Mouse (Mus musculus) heart, embryonic 16.5 days (tissue): ENCODE data around the gene Olig2. TPM values are rescaled to one million over a fixed set of nuclear protein-coding genes. Genes with fewer than 3 reads are reported as not detected.

Source experiments
- ATAC-seq: fragments of 200-750 bp; cut with Nextera tagmentation; replicated peaks from 2 replicates; pipeline ENCODE4 v1.8.0; 2017; ENCODE audit warnings: moderate number of reproducible peaks; ENCODE audit not compliant: insufficient read depth, low FRiP score; ENCODE audit errors: extremely low read depth
- H3K27ac ChIP-seq: fragments of 300-500 bp; sonication (generic); 2 replicates; pipeline ENCODE4 v1.5.1; 2014; ENCODE audit warnings: mild to moderate bottlenecking, low read length, control low read depth, moderate library complexity
- H3K27me3 ChIP-seq: fragments of 300-500 bp; sonication (generic); 2 replicates; pipeline ENCODE4 v1.6.1; 2014; ENCODE audit warnings: low read length, mixed read lengths; ENCODE audit not compliant: control insufficient read depth, insufficient read depth
- H3K36me3 ChIP-seq: fragments of 300-500 bp; sonication (generic); 2 replicates; pipeline ENCODE4 v1.6.1; 2014; ENCODE audit not compliant: control insufficient read depth, insufficient read depth
- H3K4me1 ChIP-seq: fragments of 300-500 bp; sonication (generic); 2 replicates; pipeline ENCODE4 v1.6.1; 2014; ENCODE audit warnings: low read length, mixed read lengths; ENCODE audit not compliant: control insufficient read depth, insufficient read depth
- H3K4me2 ChIP-seq: fragments of 300-500 bp; sonication (generic); 2 replicates; pipeline ENCODE4 v1.6.1; 2014; ENCODE audit warnings: low read depth, mild to moderate bottlenecking, control low read depth, low read length
- H3K4me3 ChIP-seq: fragments of 300-500 bp; sonication (generic); 2 replicates; pipeline ENCODE4 v1.5.1; 2014; ENCODE audit warnings: mild to moderate bottlenecking, control low read depth, low read length
- H3K9ac ChIP-seq: fragments of 300-500 bp; sonication (generic); 2 replicates; pipeline ENCODE4 v1.6.1; 2014; ENCODE audit warnings: low read length, control low read depth
- H3K9me3 ChIP-seq: fragments of 300-500 bp; sonication (generic); replicated peaks from 2 replicates; pipeline ENCODE4 v1.6.1; 2016; ENCODE audit warnings: low read length; ENCODE audit not compliant: control insufficient read depth
- WGBS: fragments of 180-500 bp; shearing (Covaris S2); extraction: QIAGEN DNeasy Blood & Tissue Kit; methylation state at CpG from one replicate; pipeline ENCODE4 v1.1.7; 2014; 5-methylcytosine and 5-hydroxymethylcytosine counted together
- polyA plus RNA-seq: library from polyadenylated mRNA; unstranded; fragments of >200 nt; fragmentation: Nextera tagmentation; extraction: Ambion mirVana; gene quantifications from 2 replicates; pipeline ENCODE4 v1.2.1, GENCODE M21; 2015

Gene Olig2
- polyA plus RNA-seq, 1 experiment from 2014 or later, result not detected

DNA sequence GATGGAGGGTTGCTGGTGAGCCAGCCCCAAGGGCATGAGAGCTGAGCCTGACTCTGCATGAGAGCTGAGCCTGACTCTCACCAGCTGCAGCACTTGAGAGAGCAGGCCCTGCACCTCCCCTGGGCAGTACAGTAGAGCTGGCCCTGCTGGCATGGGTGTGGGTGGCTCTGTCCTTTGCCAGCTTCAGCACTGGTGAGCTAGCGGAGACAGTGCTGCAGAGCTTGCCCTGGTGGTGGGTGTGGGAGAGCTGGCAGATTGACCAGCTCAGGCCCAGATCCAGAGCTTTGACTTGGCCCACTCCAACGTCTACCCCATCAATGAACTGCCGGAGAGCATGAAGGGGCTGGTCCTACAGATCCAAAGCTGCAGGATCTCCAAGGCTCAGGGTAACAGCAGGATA is 22.3 kb upstream of the Olig2 start:
- no peak overlapping the region for H3K4me3 ChIP-seq
- ATAC-seq, result no peak
- H3K4me2 ChIP-seq, result no peak overlapping the region
- no peaks in the 10 kb centered on the region for H3K4me1 ChIP-seq
- H3K9ac ChIP-seq, result no peak overlapping the region
- H3K9me3 ChIP-seq, result no peaks in the 10 kb centered on the region
- H3K27ac ChIP-seq, result no peak overlapping the region
- H3K36me3 ChIP-seq, result no peaks in the 10 kb centered on the region
- 0 out of 2 replicates have a peak, but pooled peaks cover 2% of the 10 kb centered on the region for H3K27me3 ChIP-seq
- WGBS, result 80% methylated on average over 3 of the region's 3 CpGs

DNA sequence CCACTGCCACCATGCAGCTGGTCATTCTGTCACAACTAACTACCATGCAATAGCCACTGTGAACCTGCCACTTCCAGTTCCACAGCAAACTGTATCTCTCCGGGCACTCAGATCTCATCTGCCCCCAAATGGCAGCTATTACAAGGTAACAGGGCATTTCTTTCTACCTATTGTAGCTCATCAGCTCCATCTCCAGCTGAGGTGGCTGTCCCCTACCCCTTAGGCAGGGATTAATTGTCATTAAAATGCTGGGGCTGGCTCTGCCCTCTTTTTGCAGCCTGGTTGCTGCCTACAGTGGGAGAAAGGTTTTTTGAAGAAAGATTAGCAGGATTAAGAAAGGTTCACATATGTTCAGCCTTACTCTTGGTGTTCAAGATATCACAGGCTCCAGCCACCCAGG is 18.9 kb upstream of the Olig2 start:
- Histone ChIP-seq H3K27me3 (peaks cover 8% of the 10 kb centered on the region), H3K4me2 (no peak overlapping the region), H3K36me3 (no peaks in the 10 kb centered on the region), H3K9ac (no peak overlapping the region), H3K27ac (no peak overlapping the region), H3K4me3 (no peak overlapping the region), H3K9me3 (no peaks in the 10 kb centered on the region), H3K4me1 (no peaks in the 10 kb centered on the region)
- no peak for ATAC-seq
- WGBS, result 73% methylated on average over 1 of the region's 1 CpGs

DNA sequence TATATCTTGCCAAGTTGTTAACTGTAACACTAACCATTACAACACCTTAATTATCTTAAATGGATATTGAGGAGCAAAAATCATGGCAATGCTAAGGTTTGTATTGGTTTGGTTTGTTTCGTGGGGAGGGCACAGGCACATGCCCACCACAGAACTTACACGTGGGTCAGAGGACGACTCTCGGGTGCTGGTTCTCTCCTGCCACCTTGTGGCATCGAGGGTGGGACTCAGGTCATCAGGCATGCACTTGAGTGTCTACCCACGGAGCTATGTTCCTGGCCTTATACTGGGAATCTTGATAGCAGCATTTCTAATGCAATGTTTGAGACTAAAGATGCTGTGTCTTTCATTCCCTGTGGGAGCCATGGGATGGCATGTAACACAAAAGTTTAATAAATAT is 8.2 kb upstream of the Olig2 start:
- WGBS, result 36% methylated on average over 6 of the region's 6 CpGs
- peaks cover 61% of the 10 kb centered on the region for H3K27me3 ChIP-seq
- no peaks in the 10 kb centered on the region for H3K36me3 ChIP-seq
- peaks cover 4% of the 10 kb centered on the region for H3K9me3 ChIP-seq
- no peak overlapping the region for H3K4me2 ChIP-seq
- H3K27ac ChIP-seq, result no peak overlapping the region
- no peaks in the 10 kb centered on the region for H3K4me1 ChIP-seq
- no peak overlapping the region for H3K4me3 ChIP-seq
- H3K9ac ChIP-seq, result no peak overlapping the region
- ATAC-seq, result no peak

- H3K9me3 ChIP-seq, result peaks cover 4% of the 10 kb centered on the region
- WGBS, result 65% methylated on average over 6 of the region's 6 CpGs
- no peaks in the 10 kb centered on the region for H3K36me3 ChIP-seq
- H3K4me3 ChIP-seq, result no peak overlapping the region
- no peak overlapping the region for H3K4me2 ChIP-seq
- H3K9ac ChIP-seq, result no peak overlapping the region
- peaks cover 5% of the 10 kb centered on the region; the same call in 1 of the 2 replicates for H3K4me1 ChIP-seq
- no peak for ATAC-seq
- H3K27ac ChIP-seq, result no peak overlapping the region
- peaks cover 69% of the 10 kb centered on the region for H3K27me3 ChIP-seq
These were observed 7.3 kb upstream of the Olig2 start for GRCm38 (mm10) chr16:91217948-91218347.

DNA sequence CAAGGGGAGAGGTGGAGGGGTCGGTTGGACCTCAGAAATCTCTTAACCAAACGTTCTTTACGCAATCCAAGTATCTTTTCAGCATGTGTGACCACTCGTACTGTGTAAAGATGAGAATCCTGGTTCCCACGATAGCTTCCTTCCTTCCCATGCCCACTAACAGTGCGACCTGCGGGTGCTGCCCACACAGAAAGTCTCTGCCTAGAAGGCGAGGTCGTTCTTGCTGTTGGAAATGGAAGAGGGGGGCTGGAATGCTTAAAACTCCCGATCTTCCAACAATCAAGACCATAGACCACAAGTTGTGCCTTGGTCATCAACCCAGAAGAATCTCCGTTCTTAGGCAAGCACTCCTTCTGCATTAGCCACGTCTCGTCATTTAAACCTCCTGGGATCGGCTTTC is 6.0 kb upstream of the Olig2 start:
- ATAC-seq, result no peak
- H3K9me3 ChIP-seq, result peaks cover 4% of the 10 kb centered on the region
- H3K9ac ChIP-seq, result no peak overlapping the region
- H3K27me3 ChIP-seq, result peaks cover 82% of the 10 kb centered on the region
- WGBS, result 16% methylated on average over 14 of the region's 14 CpGs
- no peak overlapping the region for H3K4me3 ChIP-seq
- H3K4me2 ChIP-seq, result no peak overlapping the region
- H3K27ac ChIP-seq, result no peak overlapping the region
- H3K4me1 ChIP-seq, result peaks cover 5% of the 10 kb centered on the region; the same call in 1 of the 2 replicates
- no peaks in the 10 kb centered on the region for H3K36me3 ChIP-seq

DNA sequence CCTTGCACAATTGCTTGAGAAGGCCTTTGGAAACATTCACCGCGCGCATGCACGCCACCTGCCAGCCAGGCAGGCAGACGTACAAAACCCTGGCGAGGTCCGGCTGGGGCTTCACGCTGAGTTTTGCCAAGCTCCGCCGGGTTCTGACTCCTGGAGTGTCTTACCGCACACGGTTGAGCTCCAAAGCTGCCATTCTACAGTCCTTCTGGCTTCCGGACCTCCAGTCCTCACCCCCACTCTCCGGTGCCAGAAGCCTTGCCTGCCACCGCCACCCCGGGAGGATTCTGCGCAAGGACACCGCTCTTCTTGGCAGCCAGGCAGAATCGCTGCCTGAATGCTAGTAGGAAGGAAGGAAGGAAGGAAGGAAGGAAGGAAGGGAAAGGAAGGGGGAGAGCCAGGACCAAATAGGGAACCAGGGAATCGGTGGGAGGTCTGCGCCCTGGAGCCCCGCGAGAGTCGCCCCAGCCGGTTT is 3.0 kb upstream of the Olig2 start:
- under 1% methylated on average over 25 of the region's 25 CpGs for WGBS
- Histone ChIP-seq H3K27me3 (peaks cover 98% of the 10 kb centered on the region), H3K9me3 (peaks cover 4% of the 10 kb centered on the region), H3K4me1 (peaks cover 16% of the 10 kb centered on the region), H3K9ac (no peak overlapping the region), H3K4me2 (peak overlapping the region; percentile 11; the same call in 1 of the 2 replicates), H3K36me3 (no peaks in the 10 kb centered on the region), H3K27ac (no peak overlapping the region), H3K4me3 (peak overlapping the region; percentile 6)
- ATAC-seq, result no peak

- peaks cover 17% of the 10 kb centered on the region for H3K4me1 ChIP-seq
- peaks cover 99% of the 10 kb centered on the region for H3K27me3 ChIP-seq
- under 1% methylated on average over 27 of the region's 27 CpGs for WGBS
These were observed 2.5 kb upstream of the Olig2 start for GRCm38 (mm10) chr16:91222643-91223271.

GRCm38 (mm10) chr16:91223327-91224067 is 1.8 kb upstream of the Olig2 start:
- no peak overlapping the region for H3K27ac ChIP-seq
- no peak for ATAC-seq
- no peaks in the 10 kb centered on the region for H3K9me3 ChIP-seq
- no peak overlapping the region for H3K4me2 ChIP-seq
- 3% methylated on average over 35 of the region's 35 CpGs for WGBS
- peaks cover 100% of the 10 kb centered on the region for H3K27me3 ChIP-seq
- no peaks in the 10 kb centered on the region for H3K36me3 ChIP-seq
- no peak overlapping the region for H3K9ac ChIP-seq
- no peak overlapping the region for H3K4me3 ChIP-seq
- H3K4me1 ChIP-seq, result peaks cover 17% of the 10 kb centered on the region

More at GRCm38 (mm10) chr16:91222643-91223271, 2.5 kb upstream of the Olig2 start:
- Histone ChIP-seq H3K4me3 (peak overlapping the region; percentile 6), H3K36me3 (no peaks in the 10 kb centered on the region), H3K4me2 (peak overlapping the region; percentile 11; the same call in 1 of the 2 replicates), H3K27ac (no peak overlapping the region), H3K9me3 (peaks cover 4% of the 10 kb centered on the region), H3K9ac (no peak overlapping the region)
- ATAC-seq, result no peak

DNA sequence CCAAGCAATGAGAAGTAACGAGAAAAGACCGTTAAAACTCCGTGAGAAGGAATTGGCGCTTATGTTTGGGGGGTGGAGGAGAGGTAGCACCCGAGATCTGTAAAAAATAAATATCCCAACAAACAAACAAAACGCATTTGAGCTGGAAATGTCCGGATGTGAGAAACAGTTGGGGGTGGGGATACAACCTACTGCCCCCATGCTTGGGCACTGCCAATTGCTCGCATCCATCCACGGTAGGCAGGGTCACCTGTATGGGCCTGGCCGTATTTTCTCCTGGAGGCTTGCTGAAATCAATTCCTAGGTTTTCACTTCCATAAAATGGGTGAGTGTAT is 1.2 kb upstream of the Olig2 start:
- no peaks in the 10 kb centered on the region for H3K36me3 ChIP-seq
- H3K27ac ChIP-seq, result no peak overlapping the region
- peaks cover 17% of the 10 kb centered on the region for H3K4me1 ChIP-seq
- no peak overlapping the region for H3K4me3 ChIP-seq
- 9% methylated on average over 10 of the region's 10 CpGs for WGBS
- no peaks in the 10 kb centered on the region for H3K9me3 ChIP-seq
- H3K27me3 ChIP-seq, result peaks cover 100% of the 10 kb centered on the region
- no peak overlapping the region for H3K9ac ChIP-seq
- no peak for ATAC-seq
- H3K4me2 ChIP-seq, result no peak overlapping the region
